Mouse (Mus musculus) hindbrain, embryonic 10.5 days (tissue): ENCODE measurements around the gene Rfwd3. TPM values are rescaled to one million over a fixed set of nuclear protein-coding genes. Genes with fewer than 3 reads are reported as not detected.
"Not testable (repeated sequence)": the region's sequence is repeated elsewhere in the genome, so short reads cannot be mapped to it uniquely, and the experiment has no call there.

Experiments used
- DNase-seq: peaks from one replicate; pipeline ENCODE4 v3.0.0-alpha.2; 2017; ENCODE audit warnings: low spot score
- H3K27ac ChIP-seq: fragments of 300-500 bp; sonication (generic); 2 replicates; pipeline ENCODE4 v1.5.1; 2016; ENCODE audit warnings: mild to moderate bottlenecking, moderate library complexity
- H3K27me3 ChIP-seq: fragments of 300-500 bp; sonication (generic); 2 replicates; pipeline ENCODE4 v1.6.1; 2016; ENCODE audit warnings: mild to moderate bottlenecking; ENCODE audit not compliant: poor library complexity, insufficient read depth, severe bottlenecking
- H3K36me3 ChIP-seq: fragments of 300-500 bp; sonication (generic); 2 replicates; pipeline ENCODE4 v1.6.1; 2016; ENCODE audit warnings: mild to moderate bottlenecking, moderate library complexity
- H3K4me1 ChIP-seq: fragments of 300-500 bp; sonication (generic); replicated peaks from 2 replicates; pipeline ENCODE4 v1.6.1; 2016; ENCODE audit warnings: mild to moderate bottlenecking
- H3K4me3 ChIP-seq: fragments of 300-500 bp; sonication (generic); 2 replicates; pipeline ENCODE4 v1.5.1; 2016; ENCODE audit warnings: mild to moderate bottlenecking, moderate library complexity
- H3K9me3 ChIP-seq: fragments of 300-500 bp; sonication (generic); 2 replicates; pipeline ENCODE4 v1.6.1; 2016; ENCODE audit warnings: mild to moderate bottlenecking, moderate library complexity
- WGBS: fragments of 180-500 bp; shearing (Covaris S2); methylation state at CpG from one replicate; pipeline ENCODE4 v1.1.7; 2016; 5-methylcytosine and 5-hydroxymethylcytosine counted together
- polyA plus RNA-seq: library from polyadenylated mRNA; unstranded; fragments of >200 nt; fragmentation: Nextera tagmentation; extraction: Ambion mirVana; gene quantifications from 2 replicates; pipeline ENCODE4 v1.2.1, GENCODE M21; 2016

The Rfwd3 gene
- polyA plus RNA-seq, result 77.6 and 100.0 TPM in 2 replicates

DNA sequence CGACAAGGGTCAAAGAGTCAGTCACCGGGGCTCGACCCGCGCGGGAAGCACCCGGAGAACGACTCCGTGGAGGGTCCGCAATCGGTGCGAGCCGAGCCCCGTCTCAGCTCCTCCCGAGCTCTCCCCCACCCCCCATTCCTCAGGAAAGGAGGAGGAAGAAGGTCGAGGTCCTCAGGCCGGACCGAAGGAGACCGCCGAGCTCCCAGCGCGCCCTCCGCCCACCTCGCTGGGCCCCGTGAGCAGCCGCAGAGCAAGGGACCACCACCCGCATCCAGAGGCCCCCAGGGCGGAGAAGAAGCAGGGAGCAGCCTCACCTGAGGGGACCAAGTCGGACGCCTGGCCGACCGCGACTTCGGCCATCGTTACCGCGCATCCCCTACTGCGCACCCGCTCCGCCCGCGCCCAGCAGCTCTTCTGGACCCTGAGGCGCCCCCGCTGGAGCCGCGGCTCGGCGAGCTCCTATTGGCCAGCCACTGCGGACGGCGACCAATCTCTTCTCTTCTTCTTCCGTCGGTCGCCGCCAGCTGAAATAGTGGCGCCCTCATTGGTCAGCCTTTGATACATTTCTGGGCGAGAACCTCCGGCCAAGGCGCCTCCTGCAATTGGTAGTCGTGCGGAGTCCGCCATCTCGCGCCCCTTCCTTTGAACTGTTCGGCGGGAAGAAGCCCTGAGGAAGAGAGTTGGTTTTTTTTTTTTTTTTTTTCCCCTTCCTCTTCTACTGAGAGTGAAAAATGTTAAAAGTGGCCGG is at the start of gene Rfwd3:
Rfwd3 (minus strand) TSS at position 402 of the 748 bp plus-strand sequence.
- peak; percentile 98 for DNase-seq
- Histone ChIP-seq H3K27me3 (no peaks in the 10 kb centered on the region), H3K36me3 (peaks cover 20% of the 10 kb centered on the region), H3K9me3 (no peaks in the 10 kb centered on the region), H3K4me1 (peaks cover 16% of the 10 kb centered on the region), H3K27ac (peak within 1 kb of the TSS; percentile 98), H3K4me3 (peak within 1 kb of the TSS; percentile 91)
- WGBS, result under 1% methylated on average over 67 of the region's 67 CpGs

DNA sequence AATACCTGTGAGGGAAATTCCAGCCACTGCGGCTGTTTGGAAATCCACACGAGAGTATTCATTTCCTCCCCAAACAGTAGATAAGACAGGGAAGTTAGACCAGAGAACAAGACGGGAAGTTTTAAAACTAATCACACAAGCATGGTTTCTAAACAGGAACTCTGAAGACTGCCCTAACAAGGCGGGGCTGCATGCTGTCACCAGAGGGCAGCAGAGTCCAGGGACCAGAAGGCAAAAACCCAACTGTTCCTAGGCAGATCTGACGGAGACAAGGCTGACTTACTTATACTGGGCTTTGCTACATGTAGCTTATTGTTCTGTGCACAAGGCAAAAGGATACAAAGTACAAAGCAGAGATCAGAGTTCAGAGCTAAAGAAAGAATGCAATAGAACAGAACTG is 43.2 kb upstream of the Rfwd3 start:
- 17% methylated on average over 5 of the region's 5 CpGs for WGBS
- Histone ChIP-seq H3K9me3 (no peaks in the 10 kb centered on the region), H3K27me3 (peaks cover 23% of the 10 kb centered on the region), H3K36me3 (no peaks in the 10 kb centered on the region), H3K4me3 (no peak overlapping the region), H3K27ac (no peak overlapping the region), H3K4me1 (no peaks in the 10 kb centered on the region)
- DNase-seq, result peak; percentile 75

DNA sequence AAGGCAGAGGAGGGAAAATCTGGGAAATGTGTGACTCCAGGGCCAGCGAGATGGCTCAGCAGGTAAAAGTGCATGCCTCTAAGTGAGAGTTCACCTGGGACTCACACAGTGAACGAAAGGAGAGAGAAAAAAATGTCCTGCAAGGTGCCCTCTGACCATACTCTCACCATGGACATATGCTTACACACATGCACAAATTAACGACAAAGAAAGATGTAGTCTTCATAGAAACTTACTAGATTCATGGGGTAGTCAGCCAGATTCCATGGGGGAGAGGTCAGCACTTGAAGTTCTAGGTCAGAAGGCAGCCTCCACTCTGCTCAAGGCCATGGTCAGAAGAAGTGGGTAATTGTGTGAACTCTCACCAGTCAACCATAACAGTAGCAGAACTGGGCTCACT is 40.2 kb upstream of the Rfwd3 start:
- 81% methylated on average over 3 of the region's 3 CpGs for WGBS
- H3K27ac ChIP-seq, result no peak overlapping the region
- H3K9me3 ChIP-seq, result no peaks in the 10 kb centered on the region
- peaks cover 45% of the 10 kb centered on the region for H3K27me3 ChIP-seq
- H3K4me3 ChIP-seq, result no peak overlapping the region
- no peaks in the 10 kb centered on the region for H3K36me3 ChIP-seq
- H3K4me1 ChIP-seq, result peaks cover 15% of the 10 kb centered on the region
- DNase-seq, result no peak

DNA sequence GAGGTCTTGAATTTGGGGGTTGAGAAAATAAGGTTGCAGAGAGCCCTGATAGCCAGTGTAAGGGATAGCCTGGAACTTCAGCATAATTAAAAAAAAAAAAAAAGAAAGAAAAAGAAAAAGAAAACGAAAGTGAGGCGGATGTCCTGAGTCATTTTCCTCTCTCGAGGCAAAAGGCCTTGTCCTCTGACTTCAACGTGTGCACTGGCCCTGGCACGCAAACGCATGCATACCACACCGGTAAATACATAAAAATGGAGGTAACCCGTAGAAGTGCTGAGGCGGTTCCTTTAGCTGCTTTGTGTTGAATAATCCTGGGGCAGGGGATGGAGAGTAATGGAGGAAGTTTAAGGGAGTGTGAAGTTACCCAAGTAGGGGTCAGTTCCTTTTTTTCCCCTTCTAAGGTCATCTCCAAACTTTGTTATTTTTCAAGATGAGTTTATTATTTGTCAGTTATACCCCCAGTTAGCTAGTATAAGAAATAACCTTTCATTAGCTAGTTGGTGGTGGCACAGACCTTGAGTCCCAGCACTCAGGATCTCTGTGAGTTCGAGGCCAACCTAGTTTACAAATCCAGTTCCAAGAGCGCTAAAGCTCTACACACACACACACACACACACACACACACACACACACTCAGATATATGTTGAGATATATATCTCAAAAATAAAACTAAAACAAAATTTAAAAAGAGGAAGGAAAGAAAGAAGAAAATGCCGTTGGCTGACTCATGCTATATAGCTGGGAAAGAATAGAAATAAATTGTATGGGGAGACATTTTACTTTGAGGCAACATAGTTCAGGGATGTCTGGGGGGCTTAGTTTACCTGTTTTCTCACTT is 38.6 kb upstream of the Rfwd3 start:
- DNase-seq, result no peak
- H3K4me3 ChIP-seq, result peak overlapping the region; percentile 56
- WGBS, result 48% methylated on average over 12 of the region's 12 CpGs
- no peaks in the 10 kb centered on the region for H3K9me3 ChIP-seq
- H3K27me3 ChIP-seq, result peaks cover 45% of the 10 kb centered on the region
- peaks cover 15% of the 10 kb centered on the region for H3K4me1 ChIP-seq
- H3K36me3 ChIP-seq, result no peaks in the 10 kb centered on the region
- no peak overlapping the region for H3K27ac ChIP-seq

DNA sequence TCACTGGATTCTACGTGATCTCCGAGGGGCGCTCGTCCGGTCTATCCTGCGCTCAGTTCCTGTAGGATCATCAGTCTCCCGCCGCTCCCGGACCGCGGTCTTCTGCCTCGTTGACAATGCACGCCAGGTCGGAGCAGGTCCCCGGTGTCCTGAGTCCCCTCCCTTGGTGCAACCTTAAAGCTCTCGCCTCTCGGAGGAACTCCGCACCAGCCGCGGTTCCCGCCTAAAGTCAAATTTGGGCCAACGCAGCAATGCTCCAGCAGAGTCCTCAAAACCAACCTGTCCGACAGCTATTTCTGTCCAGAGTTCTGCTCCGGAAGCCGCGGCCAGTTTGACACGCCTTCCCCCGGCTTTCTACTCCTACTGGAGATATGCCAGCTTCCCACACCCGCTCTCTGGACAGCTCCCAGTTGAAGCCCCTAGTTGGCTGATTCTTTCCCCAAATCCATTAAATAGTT is 37.9 kb upstream of the Rfwd3 start, which contains the start of gene Mlkl:
Mlkl (minus strand) TSS at position 288 of the 458 bp plus-strand sequence.
- peak within 1 kb of the TSS; percentile 25; the same call in 1 of the 2 replicates for H3K27ac ChIP-seq
- WGBS, result under 1% methylated on average over 29 of the region's 29 CpGs
- peaks cover 15% of the 10 kb centered on the region for H3K4me1 ChIP-seq
- DNase-seq, result peak; percentile 47
- H3K9me3 ChIP-seq, result no peaks in the 10 kb centered on the region
- H3K27me3 ChIP-seq, result peaks cover 45% of the 10 kb centered on the region
- H3K36me3 ChIP-seq, result no peaks in the 10 kb centered on the region
- peak within 1 kb of the TSS; percentile 56 for H3K4me3 ChIP-seq

DNA sequence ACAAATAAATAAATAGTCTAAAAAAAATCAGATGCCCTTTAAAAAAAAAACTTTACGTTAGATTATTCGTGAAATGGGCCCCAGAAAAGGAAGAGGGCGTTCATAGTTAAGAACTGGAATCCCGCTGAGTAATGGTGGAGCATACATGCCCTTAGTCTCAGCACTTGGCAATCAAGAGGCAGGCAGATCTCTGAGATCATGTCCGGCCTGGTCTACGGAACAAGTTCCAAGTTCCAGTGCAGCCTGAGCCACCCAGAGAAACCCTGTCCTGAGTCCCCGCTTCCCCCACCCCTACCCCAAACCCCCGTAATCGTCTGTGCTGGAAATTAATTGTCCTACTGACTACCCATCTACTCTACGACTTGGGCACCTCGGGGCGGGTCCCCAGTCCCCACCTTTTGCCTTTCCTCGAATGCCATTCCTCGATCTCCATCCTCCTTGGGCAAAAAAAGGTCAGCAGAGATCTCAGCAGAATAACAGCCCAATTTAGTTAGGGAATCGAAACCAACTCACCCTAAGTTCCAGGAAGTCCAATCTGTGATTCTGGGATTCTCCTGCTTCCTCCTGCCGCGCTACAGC is 37.4 kb upstream of the Rfwd3 start:
- H3K36me3 ChIP-seq, result no peaks in the 10 kb centered on the region

DNA sequence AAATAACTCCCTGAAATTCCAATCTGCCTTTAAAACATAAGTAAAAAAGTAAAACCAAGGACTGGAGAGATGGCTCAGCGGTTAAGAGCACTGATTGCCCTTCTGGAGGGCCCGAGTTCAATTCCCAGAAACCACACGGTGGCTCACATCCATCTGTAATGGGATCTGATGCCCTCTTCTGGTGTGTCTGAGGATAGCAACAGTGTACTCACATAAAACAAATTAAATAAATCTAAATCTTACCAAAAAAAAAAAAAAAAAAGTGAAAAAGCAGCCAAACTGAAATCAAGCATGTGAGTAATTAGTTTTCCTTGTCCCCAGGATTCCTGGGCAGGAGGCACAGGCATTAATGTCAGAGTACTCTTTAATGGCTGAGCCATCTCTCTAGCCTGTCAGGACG is 36.7 kb upstream of the Rfwd3 start:
- Histone ChIP-seq H3K4me3 (no peak overlapping the region), H3K27ac (no peak overlapping the region), H3K4me1 (peaks cover 15% of the 10 kb centered on the region), H3K9me3 (no peaks in the 10 kb centered on the region), H3K36me3 (no peaks in the 10 kb centered on the region), H3K27me3 (peaks cover 45% of the 10 kb centered on the region)
- 84% methylated on average over 4 of the region's 4 CpGs for WGBS
- no peak for DNase-seq

More for the DNA sequence above, 37.4 kb upstream of the Rfwd3 start:
- Histone ChIP-seq H3K27me3 (peaks cover 45% of the 10 kb centered on the region), H3K9me3 (no peaks in the 10 kb centered on the region), H3K4me1 (peaks cover 15% of the 10 kb centered on the region), H3K4me3 (peak overlapping the region; percentile 56), H3K27ac (peak overlapping the region; percentile 25; the same call in 1 of the 2 replicates)
- WGBS, result 30% methylated on average over 17 of the region's 17 CpGs
- peak; percentile 6 for DNase-seq

DNA sequence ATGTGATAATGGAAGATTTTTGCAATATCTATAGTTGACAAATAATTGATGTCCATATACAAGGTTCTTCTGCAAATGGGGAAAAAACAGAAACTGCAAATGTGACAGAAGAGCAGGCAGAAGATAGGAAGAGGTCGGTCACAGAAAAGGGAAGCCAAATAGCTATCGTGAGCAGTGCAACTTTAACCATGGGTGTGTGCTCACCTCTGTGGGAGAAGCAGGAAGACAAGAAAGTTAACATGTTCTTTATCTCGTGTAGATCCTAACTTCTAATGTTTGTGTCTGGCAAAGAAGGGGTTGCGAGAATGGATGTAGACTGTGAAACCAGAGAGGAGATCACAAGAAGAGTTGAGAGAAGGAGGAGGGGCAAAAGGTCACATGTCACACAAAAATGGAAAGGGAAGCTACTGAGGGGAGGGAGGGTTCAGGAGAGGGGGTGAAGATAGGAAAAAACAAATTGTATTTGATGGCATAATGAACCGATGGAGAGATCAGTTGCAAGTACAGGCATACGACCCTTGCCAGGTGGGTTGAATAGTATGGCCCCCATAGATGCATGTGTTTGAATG is 25.3 kb upstream of the Rfwd3 start:
- DNase-seq, result no peak
- Histone ChIP-seq H3K27me3 (no peaks in the 10 kb centered on the region), H3K27ac (no peak overlapping the region), H3K36me3 (no peaks in the 10 kb centered on the region), H3K9me3 (no peaks in the 10 kb centered on the region), H3K4me3 (no peak overlapping the region), H3K4me1 (no peaks in the 10 kb centered on the region)
- 87% methylated on average over 6 of the region's 6 CpGs for WGBS

DNA sequence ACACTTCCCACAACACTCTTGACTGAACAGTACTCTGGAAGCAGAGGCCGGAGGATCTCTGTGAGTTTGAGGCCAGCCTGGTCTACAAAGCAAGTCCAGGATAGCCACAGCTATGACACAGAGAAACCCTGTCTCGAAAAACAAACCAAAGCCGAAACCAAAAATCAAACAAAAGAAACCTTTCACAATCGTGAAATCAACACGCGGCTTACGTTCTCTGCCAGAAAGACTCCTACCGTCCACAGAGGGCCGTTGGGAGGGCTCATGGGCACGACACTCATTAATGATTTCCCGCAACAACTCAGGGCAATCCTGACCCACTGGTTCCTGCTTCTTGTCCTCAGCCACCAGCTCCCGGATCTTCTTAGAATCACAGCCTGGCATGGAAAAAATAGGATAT is 14.7 kb upstream of the Rfwd3 start:
- Histone ChIP-seq H3K9me3 (no peaks in the 10 kb centered on the region), H3K4me3 (no peak overlapping the region), H3K27me3 (no peaks in the 10 kb centered on the region), H3K4me1 (no peaks in the 10 kb centered on the region), H3K27ac (no peak overlapping the region), H3K36me3 (no peaks in the 10 kb centered on the region)
- WGBS, result 86% methylated on average over 12 of the region's 12 CpGs
- no peak for DNase-seq

DNA sequence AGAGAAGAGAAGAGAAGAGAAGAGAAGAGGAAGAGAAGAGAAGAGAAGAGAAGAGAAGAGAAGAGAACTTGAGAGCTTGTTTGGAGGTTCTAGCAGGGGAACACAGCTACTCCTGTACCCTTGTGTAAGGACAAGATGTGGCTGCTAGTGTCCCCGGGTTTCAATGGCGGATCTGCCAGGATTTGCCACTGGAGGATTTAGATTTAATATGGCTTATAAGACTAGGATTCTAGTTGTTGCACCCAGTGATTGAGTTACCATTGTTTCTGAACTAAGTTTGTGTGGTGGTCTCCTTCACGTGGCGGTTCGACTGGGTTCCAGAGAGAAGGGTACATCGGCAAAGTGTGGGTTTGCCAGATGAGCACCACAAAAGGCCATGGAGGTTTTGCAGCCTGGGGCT is 13.9 kb upstream of the Rfwd3 start:
- not testable (repeated sequence) for H3K9me3 ChIP-seq, H3K4me1 ChIP-seq, H3K36me3 ChIP-seq, H3K4me3 ChIP-seq, H3K27me3 ChIP-seq, H3K27ac ChIP-seq, DNase-seq
- WGBS, result 92% methylated on average over 6 of the region's 6 CpGs

DNA sequence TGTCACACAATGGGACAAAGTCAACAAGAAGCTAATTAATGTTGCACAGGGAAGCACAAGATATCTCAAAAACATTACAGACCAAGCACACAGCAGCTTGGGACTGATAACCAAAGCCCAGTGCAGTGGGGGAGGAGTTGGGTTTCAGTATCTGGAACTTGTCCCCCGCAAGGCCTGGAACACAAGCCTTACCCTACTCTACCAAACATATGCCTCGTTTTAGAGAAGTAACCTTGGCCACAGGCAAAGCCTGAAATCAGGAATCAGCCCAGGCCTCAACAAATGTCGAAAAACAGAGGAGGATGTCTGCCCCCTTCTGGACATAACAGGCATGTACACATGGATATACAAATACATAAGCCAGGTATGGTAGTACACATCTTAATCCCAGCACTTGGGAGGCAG is 12.7 kb upstream of the Rfwd3 start:
- Histone ChIP-seq H3K36me3 (no peaks in the 10 kb centered on the region), H3K4me1 (no peaks in the 10 kb centered on the region), H3K4me3 (no peak overlapping the region), H3K27ac (no peak overlapping the region), H3K9me3 (no peaks in the 10 kb centered on the region), H3K27me3 (no peaks in the 10 kb centered on the region)
- 77% methylated on average over 3 of the region's 3 CpGs for WGBS
- DNase-seq, result no peak

DNA sequence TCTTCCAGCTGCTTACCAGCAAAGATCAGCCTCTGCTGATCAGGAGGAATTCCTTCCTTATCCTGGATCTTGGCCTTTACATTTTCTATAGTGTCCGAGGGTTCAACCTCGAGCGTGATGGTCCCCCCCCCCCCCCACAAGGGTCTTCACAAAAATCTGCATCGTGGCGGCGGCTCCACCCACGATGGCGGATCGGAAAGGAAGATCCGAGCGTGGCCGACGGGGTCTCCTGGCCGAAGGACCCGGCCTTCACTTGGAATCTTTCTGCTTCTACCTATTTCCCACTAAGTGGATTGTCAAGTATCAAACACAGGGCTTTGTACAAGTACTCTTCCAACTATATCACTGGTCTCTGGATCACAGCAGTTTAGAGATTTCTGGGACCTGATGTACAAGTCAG is 10.0 kb upstream of the Rfwd3 start:
- H3K4me1 ChIP-seq, H3K27me3 ChIP-seq, H3K9me3 ChIP-seq, H3K4me3 ChIP-seq, DNase-seq, H3K27ac ChIP-seq, H3K36me3 ChIP-seq: not testable (repeated sequence)
- WGBS, result 86% methylated on average over 15 of the region's 15 CpGs
